Mouse (Mus musculus) adrenal gland, postnatal 25 days (tissue): ENCODE measurements around the gene Mcm5. TPM values are rescaled to one million over a fixed set of nuclear protein-coding genes. Genes with fewer than 3 reads are reported as not detected.

Experiments used
- DNase-seq: peaks from one replicate; pipeline ENCODE4 v3.0.0; 2021; ENCODE audit warnings: mixed read lengths
- total RNA-seq: library from RNA; stranded (reverse); gene quantifications from 2 replicates; pipeline ENCODE4 v1.2.3, GENCODE M21; 2021

Mcm5 gene
- total RNA-seq, 1 experiment from 2014 or later, result 24.2 TPM

DNA sequence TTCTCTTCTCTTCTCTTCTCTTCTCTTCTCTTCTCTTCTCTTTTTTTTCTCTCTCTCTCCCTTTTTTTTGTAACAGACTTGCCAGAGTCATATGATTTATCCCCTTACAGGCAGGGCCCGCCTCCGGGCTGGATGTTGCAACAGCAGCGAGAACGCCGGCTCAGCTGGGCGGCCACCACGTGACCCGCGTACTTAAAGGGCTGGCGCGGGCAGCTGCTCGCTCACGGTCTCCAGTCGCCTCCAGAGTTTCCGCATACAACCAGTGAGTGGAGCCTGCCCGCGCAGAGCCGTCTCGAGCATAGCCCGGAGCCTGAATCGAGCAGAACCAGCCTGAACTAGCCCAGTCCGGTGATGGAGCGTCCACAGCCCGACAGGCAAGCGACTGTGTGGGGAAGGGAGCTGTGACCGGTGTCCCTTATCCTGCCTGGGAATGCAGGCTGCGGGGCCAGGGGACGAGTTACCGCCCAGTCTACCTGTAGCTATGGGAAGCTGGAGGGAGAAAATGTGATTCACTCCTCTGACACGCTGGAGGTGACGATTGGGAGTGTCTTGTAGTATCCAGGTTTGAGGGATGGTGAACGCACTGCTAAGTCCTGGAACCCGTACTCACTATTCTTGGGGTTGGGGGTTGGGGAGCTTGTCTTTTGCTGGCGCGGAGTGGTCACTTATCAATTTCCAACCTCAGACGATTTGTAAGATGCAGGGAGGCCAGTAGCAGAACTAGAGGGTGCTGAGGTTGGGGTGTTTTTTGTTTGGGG lies 15.8 kb upstream of the Mcm5 start, which contains the start of gene Hmox1:
Hmox1 (plus strand) TSS at position 223 of the 758 bp plus-strand sequence.
- DNase-seq, result peak; percentile 94

DNA sequence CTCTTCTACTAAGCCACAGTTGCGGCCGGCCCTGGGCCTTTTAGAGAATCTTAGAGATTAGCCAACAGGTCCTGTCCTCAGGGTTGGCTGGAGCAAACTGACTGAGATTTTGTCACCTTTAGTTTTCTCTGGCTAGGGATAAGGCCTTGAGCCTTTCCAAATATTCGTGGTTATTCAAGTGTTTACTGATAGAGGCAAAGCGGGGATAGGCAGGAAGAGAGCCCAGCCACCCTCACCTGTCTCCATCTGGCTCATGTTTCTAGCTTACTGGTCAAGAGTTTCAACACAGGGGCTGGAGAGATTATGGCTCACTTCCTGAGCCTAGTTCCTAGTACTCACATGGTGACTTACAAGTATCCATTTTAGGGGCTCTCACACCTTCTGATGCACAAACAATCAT lies 6.4 kb upstream of the Mcm5 start:
- no peak for DNase-seq

DNA sequence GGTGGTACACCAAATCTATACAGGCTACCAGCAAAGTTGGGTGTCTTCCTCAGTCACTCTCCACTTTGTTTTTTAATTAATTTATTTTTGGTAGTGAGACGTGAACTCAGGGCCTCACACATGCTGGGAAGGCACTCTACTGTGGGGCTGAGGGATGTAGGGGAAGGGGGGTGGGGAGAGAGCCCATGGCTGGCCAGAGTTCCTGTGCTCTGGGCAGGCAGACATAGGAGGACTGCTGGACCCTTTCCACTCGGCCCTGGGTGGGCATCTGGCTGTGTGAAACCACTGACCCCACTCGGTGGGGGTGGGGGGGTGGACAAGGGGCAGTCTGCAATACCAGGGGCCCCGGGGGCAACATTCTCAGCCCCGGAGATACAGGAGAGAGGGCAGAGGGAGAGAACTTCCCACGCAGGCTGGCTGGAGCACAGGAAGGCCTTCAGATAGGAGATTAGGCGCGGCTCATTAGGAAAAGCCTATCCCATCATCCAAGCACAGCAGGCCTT lies 5.9 kb upstream of the Mcm5 start:
- DNase-seq, result no peak

DNA sequence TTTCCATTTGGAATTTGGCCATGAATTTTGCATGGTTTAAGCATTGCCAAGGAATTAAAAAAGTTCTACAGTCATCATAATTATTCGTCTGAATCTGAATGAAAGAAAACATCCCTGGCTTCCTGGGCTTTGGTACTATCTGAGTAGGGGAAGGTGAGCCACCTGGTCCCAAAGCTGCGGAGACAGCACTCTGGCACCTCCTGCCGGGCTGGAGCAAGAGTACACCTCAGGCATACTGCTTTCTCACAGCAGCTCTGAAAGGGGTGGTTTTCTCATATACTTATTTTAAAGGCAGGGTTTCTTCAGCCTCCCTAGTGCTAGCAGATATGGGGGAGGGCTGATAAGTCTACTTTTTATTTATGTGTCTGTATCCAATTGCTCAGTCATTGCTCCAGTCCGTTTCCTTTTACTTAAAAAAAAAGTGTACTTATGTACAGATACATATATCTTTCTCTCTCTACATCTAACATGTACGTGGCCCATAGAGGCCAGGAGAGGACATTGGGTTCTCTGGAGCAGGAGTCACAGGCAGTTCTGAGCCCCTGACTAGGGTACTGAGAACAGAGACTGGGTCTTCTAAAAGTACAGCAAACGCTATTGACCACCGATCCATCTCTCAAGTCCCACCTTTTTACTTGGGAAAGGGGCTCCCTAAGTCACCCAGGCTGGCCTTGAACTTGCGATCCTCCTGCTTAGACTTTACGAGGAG lies 688 bp upstream of the Mcm5 start:
- DNase-seq, result peak; percentile 83

DNA sequence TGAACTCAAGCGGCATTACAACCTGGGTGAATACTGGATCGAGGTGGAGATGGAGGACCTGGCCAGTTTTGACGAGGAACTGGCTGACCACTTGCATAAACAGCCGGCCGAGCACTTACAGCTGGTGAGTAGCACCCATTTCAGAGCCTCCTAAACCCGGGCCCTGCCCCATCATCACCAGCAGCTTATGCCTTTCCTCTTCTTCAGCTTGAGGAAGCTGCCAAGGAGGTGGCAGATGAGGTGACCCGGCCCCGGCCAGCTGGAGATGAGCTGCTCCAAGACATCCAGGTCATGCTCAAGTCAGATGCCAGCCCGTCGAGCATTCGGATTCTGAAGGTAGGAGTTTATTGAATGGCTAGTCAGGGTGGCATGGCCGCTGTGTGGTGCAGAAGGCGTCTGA lies 724 bp downstream of the Mcm5 start:
- no peak for DNase-seq

DNA sequence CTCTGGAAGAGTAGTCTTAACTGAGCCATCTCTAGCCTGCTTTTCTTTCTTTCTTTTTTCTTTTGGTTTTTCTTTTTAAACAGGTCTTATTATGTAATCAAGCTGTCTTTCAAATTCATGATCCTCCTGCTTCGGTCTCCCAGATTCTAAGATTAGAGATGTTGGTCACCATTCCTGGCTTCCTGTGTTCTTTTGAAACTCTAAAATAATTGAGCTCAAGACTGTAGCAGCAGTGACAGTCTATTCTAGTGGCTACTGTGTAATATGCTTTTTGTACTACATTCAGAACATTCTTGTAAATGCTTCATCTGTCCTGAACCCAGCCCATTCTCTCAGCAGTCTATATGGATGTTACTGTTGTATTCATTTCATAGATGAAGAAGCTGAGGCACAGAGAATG lies 9.1 kb downstream of the Mcm5 start:
- DNase-seq, result no peak

DNA sequence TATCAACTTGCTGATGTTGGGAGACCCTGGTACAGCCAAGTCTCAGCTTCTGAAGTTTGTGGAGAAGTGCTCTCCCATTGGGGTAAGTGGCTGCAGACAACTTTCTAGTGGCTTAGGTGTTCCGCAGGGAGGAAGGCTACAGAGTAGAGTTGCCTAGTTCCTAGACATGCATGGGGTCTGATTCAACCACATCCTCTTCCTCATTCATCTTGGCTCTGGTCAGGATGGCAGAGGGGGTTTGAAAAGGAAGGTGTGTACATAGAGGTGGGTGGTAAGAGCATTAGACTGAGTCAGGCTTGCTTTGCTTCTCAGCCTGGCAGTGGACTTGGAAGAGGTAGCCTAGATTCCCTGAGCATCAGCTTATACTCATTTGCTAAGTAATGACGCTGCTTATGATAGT lies 9.9 kb downstream of the Mcm5 start:
- DNase-seq, result no peak

DNA sequence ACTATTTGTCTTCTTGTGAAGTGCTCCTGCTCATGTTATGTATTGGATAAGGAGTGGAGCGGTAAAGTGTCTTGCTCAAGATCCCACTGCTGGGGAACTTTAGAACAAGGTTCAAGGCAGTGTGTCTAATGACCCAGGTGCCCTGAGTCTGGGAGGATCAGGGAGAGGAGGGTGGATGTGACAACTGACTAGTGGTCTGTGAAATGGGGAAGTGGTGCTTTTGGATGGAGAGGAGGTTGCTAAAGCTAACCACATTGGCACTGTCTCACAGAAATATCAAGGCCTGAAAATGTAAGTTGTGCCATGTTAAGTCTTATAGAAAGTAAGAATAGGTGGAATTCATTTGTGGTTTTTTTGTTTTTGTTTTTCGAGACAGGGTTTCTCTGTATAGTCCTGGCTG lies 10.4 kb downstream of the Mcm5 start:
- no peak for DNase-seq

DNA sequence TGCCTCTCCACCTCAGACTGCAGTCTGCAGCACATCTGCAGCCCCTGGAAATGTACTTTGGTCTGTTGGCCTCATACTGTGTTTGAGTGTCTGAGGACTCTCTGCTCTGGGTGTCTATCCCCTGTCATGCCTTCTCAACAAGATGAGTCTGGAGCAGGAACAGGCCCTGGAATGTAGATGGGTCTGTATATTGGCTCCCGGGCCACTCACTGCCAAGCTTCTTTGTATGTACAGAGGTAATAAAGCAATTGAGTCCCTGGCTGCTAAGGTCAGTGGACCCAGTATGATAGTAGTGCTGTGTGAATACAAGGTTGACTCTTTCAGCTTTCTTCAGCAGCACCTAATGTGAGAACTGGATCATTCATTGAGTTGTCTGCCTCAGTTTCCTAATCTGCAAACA lies 18.0 kb downstream of the Mcm5 start:
- DNase-seq, result no peak

DNA sequence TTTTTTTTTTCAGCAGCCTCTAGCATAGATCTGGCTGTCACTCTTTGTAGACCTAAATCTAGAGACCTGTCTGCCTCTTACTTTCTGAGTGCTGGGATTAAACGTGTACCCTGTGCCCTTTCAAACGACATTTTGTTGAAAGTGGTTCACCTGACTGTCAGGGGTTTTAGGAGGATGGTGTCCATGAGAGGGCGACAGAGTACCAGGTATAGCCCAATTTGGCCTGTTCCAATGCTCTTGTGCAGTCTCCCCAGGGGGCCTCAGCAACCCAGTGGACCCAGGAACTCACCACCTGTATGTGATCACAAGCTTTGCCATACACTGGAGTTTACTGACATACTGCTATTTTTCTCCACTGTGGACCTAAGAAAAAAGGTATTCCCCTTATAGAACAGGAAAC lies 23.1 kb downstream of the Mcm5 start:
- peak; percentile 56 for DNase-seq

DNA sequence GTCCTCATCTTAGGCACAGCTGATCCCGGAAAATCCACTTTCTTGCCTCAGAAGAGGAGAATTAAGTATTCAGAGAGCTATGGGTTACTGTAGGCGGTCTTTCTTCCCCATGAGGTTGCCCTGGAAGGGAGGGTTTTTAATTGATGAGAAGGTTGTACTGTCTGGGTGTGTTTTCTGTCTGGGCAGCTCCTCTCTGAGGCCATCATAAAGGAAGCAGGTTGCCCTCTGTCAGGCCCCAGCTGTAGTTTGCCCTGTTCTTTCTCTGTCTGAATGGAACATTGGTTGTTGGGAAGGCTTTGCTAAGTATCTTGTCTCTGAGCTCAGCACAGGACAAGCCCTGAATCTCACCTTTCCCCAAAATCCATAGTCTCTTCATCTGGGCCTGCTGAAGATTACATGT lies 24.0 kb downstream of the Mcm5 start:
- DNase-seq, result no peak

DNA sequence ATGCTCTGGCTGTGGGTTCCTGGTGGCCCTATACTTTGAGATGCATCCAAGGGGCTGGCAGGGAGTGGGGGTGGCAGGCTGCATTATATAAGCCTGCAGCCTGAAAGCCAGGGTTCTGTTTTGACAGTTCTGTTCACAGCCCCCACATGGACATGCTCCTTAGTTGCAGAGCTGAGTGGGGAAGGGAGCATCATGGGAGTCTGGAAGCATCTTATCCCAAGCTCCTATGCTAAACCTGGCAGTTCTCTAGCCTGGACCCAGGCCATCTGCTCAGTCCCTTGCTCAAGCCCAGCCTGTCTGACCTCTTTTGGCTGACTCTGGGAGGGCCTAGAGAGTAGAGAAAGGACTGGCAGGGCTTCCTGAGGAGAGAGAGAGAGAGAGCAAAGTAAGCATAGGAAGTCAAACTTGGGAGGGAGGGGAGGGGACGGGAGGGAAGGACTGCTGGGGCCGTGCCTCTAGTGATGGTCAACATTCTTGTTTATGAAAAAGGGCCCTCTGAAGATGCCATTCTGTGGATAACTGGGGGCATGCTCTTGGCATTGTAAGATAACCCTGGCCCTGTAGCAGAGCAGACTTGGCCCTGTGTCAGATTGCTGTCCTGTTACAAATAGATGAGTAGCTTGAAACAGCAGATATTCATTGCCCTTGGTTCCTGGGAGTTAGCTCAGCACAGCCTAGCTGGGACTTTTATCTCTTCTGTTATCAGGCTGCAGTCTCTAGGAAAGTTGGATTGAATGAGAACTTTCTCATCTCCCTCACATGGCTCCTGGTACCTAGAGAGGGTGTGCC lies 25.4 kb downstream of the Mcm5 start:
- peak; percentile 31 for DNase-seq

DNA sequence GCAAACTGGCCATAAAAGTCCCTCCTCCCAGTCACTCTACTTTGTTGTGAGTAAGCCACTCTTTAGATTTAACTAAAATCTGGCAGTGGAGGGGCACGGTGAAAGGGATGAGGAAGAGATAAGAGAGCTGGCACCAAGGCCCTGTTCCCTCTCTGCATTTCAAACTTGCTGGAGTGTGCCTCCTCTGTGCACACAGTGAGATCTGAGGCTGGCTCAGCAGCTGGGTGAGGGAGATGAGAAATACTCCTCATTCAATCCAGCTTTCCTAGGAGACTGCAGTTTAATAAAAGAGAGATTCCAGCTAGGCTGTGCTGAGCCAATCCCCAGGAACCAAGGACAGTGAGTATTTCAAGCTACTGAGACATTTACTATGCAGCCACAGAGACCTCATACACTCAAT lies 26.4 kb downstream of the Mcm5 start:
- no peak for DNase-seq

DNA sequence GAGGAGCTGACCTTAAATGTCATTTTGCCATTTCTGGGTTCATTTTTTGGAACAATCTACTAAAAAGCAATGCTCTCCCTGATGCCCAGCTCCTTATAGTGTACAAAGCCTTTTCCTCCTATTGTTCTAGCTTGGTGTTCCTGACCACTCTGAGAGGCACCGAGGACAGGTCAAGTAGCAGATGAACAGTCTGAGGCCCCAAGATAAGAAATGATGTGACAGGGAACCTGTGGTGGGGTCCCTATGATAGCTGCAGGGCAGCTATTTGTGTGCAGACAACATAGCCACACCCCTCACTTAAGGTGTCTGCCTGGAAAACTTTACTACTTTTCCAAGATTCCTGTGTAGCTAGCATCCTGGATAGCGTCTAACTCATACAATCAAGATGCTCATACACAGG lies 26.9 kb downstream of the Mcm5 start:
- DNase-seq, result no peak

DNA sequence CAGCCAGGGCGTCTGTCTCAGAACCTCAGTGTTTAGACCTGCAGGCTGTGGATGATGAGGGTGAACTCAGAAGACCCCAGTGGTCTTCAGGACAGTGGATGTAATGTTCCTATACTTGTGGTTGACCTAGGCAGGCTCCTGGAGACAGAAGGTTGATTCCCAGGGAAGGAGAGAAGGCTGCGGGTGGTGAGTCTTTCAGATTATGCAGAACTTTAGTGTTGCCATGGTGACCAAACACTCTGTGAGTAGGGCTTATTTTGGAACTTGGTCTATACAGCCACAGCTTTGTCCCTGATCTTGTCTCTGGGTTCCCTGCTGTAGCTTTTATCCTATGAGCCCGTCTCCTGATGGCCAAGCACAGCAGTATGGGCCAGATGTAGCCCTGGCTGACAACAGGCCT lies 28.2 kb downstream of the Mcm5 start:
- no peak for DNase-seq

DNA sequence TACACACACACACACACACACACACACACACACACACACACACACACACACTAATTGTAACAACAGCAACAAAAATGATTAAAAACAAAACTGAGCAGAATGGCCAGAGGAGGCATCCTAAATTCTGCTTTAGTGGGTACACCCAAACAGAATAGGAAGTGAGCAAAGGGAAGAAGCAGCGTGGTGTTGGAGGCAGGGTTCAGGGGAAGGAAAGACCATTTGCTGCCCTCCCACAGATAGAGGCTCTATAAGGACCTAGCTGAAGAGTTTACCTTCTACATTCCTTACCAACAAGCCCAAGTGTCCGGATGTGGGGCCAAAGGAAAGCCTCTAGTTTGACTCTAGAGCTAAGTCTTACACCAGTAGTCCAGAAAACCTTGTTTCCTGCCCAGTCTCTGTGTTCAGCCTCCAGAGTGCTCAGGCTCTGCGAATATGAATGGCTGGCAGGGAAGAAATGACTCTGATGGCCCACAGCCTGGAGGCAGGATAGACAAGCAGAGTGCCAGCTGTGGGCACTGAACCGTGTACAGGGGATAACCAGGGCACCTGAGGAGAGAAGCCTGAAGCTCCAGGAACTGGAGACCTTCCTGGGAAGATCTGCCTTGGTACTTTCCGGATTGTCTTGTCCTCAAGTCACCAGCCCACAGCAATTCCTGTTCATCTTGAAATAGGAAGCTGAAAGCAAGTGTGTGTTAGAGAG lies 41.7 kb downstream of the Mcm5 start:
- no peak for DNase-seq

DNA sequence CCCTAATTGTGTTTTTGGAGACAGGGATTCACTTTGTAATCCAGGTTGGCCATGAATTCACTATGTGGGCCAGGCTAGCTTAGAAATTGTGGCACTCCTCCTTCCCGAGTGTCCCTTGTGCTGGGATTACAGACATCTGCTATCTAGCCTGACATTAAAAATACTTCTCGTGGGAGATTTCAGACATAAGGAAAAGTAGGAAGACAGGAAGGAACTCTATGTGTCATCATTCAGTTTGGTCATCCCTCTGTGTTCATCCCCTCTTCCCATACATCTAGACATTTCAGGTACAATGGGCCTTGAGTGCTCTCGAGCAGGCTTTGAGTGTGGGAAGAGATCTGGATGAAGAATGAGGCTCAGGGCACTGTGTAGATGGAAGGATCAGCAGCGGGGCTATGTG lies 42.4 kb downstream of the Mcm5 start:
- no peak for DNase-seq

DNA sequence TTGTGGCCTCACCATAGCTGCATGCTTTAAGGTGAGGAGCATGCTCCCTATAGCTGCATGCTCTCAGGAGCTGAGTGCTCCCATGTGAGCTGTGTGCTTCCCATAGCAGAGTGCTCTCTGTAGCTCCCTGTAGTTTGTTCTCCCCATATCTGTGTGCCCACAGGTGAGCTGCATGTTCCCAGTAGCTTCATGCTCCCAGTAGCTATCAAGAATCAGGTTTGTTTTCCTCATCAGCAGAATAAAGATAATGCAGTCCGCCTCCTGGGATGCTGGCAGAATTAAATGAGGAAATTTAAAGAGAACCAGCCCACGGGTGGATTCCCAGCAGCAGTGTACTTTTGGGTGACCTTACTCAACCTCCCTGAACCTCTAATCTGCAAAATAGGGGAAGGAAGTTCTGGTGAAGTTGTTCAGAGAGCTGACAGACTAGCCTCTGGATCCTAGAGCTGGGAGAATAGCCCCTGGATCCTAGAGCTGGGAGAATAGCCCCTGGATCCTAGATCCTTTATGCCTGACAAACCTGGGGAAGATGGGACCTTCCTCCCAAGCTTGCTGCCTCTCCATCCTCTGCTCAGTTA lies 43.2 kb downstream of the Mcm5 start:
- no peak for DNase-seq

DNA sequence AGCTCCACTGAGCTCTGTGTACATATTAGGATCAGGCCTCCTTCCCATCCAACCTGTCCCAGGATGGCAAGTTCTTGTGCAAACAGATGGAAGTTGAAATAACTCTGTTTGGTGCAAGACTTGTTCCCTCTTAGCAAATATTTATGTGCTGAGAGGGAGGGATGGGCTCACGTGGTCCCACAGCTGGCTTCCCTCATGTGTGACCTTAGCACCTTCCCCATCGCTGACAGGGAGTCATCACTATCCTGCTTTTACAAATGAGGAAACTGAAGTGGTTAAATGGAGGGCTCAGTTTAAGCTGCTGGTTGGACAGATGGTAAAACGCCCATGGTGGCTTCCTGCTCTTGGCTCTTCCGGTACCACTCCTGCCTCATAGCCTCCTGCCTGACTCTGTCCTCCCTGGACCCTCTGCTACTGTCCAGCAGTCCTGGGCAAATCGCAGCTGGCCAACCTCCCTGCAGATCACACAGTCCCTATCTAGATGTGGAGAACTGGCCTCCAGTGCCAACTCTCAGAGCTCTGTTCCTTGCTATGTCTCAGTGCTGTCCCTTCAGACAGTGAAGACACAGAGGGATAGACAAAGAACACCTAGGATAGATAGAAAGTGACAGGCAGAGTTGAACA lies 45.6 kb downstream of the Mcm5 start:
- DNase-seq, result no peak

DNA sequence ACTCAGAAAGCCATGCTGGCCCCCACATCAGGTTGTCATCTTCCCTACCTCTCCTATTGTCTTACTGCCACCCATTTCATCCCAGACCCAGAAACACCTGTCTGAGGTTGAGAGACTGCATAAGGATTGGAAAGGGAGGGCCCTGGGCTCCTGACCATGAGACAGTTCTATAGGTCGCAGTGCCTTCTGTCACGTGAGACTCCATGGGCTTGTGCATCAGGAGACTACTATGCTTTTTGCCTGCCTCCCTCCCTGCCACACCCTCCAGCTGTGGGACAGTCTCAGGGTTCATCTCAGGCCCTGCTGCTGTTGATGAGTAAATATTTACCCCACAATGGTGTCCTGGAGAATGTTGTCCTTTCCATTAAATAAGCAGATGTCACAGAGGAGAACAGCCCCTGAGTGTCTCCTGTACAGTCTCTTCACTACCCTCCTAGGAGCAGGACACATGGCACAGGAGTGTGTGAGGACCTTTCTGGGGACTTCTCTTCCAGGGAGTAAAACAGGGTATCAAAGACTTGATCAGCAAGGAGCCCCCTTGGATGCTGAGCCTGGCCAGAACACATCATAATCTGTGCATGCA lies 46.5 kb downstream of the Mcm5 start:
- no peak for DNase-seq
